Mouse (Mus musculus): ENCODE measurements around the gene Clstn3.
"Not testable (repeated sequence)": the region's sequence is repeated elsewhere in the genome, so short reads cannot be mapped to it uniquely, and the experiment has no call there.

Gene Clstn3

DNA sequence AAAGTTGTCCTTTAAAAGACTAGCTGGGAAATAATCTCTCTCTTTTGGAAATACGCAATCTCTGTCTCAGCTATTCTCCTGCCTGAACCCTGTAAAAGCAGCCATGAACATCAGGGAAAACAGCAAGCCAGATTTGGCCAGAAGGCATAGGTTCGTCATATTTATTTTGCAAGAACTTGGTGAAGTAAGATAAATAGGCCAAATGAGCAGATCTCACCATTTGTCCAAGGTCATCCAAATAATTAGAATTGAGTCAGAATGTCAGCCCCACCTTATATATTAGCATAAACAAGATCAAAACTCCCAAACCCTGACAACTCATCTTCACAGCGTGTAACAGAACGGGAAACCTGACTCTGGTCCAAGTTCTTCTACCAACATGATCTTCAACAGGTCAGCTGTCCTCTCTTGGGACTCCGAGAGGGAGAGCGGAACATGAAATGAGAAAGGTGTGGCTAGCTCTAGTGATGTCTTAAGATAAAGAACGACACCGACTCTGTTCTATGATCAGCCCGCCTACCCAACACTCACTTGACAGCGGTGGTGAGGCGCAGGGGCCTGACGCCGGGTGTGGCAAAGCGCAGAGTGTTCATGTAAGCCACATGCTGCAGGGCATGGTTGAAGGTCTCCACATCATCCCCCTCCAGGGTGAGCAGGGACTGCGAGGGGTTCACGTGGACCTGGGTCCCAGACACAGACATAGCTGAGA lies 15.5 kb downstream of the Clstn3 start:
- in situ Hi-C loops (cut with MboI) = no loop called here

DNA sequence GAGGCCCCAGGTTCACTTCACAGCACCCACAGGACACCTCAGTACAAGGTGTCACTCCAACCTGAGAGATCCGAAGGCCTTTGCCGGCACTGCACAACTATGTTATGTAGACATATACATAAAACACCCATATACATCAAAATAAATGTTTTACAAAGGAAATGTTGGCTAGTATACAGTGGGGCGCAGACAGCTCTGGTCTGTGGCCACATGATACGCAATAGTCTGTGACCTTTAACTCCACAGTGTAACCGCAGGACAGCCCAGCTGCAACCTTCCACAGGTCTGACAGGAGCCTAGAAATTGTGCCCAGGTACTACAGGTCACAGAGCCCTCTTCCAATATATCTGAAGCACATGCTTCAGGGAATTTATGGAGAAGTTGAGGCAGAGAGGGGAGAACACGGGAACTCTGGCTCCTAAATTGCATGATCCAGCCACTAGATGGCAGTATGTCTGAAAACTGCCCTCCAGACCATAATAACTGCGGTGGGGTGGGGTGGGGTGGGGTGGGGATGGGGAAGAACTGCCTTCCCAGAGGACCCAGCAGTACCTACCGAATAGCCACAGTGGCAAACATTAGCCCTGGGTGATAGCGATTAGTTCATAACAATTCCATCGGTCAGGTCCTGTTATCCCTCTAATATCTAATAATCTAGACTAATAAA lies 16.3 kb downstream of the Clstn3 start:
- in situ Hi-C loops (cut with MboI) = no loop called here

DNA sequence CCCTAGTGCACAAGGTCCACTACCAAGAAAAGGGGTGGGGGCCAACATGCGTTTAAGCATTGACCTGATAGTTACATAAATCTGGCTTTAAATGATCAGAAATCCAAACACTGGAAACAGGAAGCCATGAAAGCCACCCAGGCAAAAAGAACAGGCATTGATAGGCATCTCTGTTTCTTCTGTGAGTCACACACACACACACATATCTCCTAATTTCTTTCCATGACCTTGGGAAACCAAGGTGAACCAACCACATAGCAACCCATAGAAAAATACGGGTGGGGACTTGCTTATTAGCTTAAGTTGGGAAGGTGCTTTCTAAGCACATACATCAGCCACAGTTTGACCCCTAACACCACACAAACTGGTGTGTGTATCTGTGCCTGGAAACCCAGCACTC lies 17.2 kb downstream of the Clstn3 start:
- in situ Hi-C loops (cut with MboI) = no loop called here

DNA sequence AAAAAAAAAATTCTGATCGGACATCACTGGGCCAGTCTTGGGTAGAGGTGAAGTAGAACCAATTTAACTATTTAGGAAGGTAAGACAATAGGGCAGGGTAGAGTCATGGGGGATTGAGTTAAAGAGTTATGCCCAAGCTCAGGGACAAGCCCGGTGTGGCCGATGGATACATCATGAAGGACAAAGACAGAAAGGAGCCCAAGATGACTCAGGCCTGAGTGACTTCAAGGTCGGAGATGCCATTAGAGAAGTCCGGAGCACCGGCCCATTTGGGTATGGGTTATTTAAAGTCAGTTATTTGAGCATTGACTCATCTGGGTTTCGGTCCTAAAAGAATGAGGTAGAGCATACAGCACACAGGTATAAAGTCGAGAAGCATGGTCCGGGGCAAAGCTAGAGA lies 18.1 kb downstream of the Clstn3 start:
- in situ Hi-C loops (cut with MboI) = no loop called here

DNA sequence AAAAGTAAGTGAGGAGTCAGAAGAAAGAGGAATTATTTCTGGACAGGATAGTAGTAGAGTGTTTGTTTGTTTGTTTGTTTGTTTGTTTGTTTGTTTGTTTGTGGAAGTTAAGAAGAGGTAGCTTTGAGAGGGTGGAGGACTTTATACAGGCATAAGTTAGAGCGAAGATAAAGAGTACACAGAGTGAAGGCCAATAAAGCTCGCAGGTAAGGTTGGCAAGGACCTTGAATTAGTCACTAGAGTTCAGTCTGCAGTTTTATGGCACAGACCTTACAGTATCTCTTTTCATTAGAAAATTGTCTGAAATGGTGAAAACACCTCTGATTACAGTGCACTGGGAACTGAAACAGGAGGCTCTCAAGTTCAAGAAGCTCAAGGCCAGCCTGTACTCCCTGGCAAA lies 18.6 kb downstream of the Clstn3 start:
- in situ Hi-C loops (cut with MboI) = no loop called here

DNA sequence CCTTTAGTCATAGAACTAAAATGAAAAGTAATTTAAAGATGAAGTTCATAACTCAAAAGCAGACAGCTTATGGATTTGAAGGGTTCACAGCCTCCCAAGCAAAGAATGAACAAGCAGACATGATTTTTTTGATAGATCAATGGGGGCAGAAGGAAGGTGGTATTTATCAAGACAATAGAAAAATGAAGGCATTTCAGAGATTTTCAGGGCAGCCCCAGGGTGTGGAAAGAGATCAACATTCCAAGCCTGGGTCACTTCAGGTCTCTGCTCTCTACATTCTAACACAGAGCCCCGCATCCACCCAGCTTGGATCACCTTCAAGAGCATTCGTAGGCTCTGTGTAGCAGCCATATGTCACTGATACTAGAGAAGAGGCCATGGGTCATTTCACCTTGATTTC lies 21.3 kb downstream of the Clstn3 start:
- in situ Hi-C loops (cut with MboI) = no loop called here

DNA sequence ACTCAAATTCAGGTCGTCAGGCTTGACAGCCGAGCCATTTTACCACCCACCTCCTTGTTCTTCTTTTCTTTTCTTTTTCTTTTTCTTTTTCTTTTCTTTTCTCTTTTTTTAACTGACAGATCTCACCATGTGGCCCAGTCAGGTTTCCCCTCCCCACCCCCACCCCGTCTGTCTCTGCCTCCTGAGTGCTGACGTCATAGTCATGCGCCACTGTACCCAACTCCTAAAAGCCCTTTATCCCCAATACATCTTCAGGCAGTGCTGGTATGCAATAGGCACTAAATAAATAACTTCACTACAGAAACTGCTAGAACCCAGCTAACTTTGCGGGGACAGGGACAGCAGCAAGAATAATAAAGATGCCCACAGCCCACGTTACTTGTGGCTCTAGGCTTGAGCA lies 28.3 kb downstream of the Clstn3 start:
- in situ Hi-C loops (cut with MboI) = no loop called here

DNA sequence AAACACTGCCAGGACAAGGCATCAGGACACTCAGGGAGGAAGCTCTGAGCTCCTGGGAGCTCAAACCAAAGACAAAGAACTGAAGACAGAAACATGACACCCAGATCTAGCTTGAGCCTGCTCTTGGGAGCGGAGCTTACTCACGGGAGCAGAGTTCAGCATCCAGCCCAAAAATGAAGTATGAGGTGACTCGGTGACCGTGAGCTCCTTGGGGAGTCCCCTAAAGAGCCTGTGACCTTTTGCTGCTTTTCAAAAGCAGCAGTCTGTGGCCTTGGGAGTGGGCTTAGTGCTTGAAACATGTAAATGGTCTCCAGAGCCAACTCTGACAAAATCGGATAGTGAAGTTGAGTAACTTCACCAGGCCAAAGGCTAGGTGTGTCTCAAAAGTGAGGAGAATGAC lies 29.4 kb downstream of the Clstn3 start:
- in situ Hi-C loops (cut with MboI) = no loop called here

DNA sequence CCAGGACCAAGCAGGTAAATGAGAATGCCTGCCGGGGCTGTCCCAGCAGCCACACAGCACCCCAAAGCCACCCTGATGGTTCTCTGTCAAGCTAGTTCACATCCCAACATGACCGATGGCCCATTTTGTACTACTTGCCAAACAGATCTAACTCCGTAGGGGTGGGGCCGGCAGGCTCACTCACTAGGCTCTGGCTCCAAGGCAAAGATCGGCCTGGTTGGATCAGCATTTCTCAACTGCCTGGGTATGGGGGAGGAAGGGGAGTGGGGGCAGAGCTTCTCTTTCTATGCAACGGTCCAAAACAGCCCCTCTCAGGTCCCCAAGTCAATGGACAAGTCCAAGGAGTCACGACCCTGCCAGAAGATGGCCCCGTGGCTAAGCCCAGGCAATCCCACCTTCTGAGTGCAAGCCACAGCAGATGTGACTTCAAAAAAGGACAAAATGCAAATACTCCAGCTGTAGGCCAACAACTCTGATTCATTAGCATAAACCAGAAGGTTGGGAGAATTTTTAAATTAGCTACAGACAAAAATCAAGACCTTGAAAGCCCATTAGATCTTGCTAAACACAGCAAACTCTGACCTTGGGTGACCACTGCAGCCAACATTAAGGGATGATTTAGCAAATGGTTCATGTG lies 30.8 kb downstream of the Clstn3 start:
- in situ Hi-C loops (cut with MboI) = no loop called here

DNA sequence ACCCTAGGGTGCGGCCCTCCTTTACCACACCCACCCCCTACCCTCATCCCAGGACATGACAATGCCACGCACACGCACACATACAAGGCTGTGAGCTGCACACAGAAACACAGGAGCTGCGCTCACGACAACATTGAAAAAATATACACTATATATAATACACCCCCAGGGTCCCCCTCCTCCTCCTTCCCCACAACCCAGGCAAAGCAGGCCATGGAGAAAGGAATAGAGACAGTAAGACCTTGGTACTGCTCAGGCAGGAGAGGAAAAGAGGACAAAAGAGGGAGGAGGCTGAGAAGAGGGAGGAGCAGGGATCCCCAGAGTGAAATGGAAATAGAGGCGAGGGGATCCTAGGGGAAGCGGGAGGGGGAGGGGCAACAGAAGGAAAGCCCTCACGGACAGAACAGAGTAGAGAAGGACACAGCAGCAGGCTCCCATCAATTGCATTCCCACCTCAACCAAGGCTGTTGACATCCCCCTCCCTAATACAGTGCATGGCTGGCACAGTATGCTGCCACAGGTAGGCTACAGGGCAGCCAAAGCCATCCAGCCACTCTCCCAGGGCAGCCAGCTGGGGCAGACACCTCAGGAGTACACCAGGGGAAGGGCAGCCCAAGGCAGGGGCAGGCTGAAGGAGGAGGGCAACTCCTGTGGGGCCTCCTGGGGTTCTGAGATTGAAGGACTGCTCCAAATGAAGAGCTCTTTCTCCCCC lies 33.7 kb downstream of the Clstn3 start:
- in situ Hi-C loops (cut with MboI) = no loop called here

DNA sequence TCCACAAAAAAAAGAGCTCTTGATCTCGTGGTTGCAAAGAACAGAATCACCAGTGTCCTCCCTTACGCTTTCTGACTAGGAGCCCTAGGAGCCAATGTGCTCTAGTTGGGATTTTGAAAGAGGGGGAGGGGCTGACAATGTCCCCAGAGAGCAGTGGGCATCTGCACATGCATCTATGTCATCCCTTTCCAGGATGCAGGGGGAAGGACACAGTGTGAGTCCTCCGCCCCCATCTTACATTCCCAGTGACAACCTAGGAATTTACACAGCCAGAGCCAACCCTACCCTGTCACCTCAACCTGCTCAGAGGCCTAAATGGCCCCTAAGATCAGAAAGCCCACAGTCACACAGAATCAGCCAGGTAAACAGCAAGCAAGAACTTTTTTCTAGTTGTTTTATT lies 34.2 kb downstream of the Clstn3 start:
- in situ Hi-C loops (cut with MboI) = no loop called here

DNA sequence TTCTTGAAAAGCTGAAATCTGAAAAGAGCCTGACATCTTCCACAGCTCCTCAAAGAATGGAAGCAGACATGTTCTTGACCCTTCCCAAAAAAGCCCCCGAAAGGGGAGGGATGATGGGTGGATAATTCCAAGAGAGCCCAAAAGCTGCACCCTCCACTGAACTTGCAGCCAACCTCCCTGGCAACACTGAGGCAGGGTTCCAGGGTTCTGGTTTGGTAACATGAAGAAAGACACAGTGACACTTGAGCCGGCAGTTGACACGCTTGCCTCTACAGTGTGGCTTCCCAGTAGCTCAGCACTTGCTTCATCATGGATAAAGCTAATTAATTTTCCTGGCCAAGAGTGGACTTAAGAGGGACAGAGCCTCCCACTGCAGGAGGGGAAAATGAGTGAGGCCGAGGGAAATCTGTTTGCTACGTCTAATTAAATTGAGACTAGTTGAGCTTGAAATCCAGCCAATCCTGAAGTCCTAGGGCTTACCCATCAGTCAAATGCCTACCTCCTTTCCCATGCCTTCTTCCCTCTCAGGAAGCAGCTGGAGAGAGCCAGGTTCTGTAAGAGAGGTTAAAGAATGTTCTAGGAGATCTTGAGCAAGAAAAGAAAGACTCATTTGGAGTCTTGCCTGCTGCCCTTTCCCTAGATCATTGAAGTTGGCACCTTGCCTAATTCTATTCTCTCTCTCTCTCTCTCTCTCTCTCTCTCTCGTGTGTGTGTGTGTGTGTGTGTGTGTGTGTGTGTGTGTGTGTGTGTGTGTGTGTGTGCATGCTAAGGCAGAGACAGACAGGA lies 36.6 kb downstream of the Clstn3 start:
- in situ Hi-C loops (cut with MboI) = no loop called here

DNA sequence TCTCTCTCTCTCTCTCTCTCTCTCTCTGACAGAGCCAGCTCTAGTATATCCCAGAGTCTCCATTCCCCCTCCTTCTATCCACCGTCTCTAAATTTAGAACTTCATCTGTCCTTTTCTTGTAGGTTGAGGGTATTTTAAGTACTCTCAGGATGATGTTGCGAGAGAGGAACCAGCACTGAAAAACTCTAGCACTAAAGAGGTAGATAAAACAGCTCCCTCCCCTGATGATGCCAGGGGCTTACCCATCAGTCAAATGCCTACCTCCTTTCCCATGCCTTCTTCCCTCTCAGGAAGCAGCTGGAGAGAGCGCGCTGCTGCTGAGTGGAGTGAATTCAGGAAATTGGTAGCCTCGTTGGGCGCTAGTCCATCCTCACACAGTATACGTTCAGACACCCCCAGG lies 37.3 kb downstream of the Clstn3 start:
- in situ Hi-C loops (cut with MboI) = no loop called here

DNA sequence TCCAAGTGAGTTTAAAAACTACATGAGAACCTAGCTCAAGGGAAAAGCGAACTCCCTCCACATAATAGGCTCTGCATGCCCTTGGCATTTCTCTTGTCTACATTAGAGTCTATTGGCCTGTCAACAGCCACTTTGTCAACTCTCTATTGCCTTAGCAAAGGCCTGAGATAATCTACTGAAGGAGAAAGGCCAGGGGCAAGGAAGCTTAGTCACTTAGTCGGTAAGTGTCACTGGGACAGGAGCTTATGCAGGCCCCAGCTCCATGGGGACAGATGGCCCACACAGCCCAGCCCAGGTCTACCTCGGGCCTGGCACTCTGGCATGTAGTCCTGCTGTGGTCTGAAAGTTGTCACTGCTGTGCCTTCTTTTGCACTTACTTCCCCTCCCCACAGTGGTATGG lies 38.0 kb downstream of the Clstn3 start:
- in situ Hi-C loops (cut with MboI) = no loop called here

DNA sequence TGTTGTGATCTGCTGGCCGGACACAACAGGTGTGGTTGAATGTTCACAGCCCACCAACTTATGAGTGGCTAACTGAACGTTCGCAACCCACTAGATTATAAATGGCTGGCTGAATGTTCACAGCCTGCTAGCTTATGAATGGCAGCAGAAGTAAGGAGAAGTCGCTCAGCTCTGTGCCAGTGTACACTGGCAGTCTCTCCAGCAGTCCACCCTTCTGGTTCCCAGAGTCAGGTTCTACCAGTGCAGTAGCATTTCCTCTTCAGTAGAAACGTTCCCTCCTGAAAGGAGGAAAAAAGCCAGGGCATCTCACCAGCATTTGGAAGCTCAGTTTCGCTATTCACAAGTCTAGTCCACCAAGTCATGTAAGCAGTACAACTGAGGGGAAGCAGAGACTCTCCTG lies 39.1 kb downstream of the Clstn3 start:
- in situ Hi-C loops (cut with MboI) = no loop called here

DNA sequence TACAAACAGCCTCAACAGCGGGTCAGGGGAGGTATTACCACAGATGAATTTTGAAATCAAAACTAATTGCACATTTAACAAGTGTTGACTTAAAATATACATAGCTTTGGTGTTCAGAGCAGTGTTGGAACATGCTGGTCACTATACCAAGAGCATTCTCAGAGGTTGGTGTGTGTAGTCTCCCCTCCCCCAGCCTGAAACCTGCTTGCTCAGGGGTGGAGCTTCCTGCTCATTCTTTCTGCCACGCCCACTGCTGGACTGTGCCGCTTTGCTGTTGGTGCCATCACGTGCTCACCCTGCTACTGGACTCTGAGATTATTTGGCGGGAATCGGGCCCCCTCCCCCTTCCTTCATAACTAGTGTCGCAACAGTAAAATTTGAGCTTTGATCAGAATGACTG lies 39.6 kb downstream of the Clstn3 start:
- in situ Hi-C loops (cut with MboI) = not testable (repeated sequence)

DNA sequence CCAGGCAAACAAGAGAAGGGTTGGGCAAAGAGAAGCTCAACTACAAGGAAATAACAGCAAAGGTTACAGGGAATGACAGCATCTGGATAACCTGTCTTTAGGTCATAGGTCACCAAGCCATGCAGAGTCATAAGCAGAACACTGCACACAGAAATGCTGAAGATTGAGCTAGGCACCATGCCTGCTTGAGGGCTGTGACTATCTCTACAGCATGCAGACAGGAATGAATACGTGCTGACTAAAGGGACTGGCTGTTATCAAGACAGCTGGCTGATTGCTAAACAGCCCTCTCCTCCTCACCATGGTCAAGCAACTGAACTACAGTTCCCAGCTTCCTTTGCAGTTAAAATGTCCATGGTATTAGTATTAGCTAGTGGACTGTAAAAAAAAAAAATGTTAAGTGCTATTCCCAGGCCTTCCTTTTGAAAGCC lies 40.5 kb downstream of the Clstn3 start:
- in situ Hi-C loops (cut with MboI) = no loop called here

DNA sequence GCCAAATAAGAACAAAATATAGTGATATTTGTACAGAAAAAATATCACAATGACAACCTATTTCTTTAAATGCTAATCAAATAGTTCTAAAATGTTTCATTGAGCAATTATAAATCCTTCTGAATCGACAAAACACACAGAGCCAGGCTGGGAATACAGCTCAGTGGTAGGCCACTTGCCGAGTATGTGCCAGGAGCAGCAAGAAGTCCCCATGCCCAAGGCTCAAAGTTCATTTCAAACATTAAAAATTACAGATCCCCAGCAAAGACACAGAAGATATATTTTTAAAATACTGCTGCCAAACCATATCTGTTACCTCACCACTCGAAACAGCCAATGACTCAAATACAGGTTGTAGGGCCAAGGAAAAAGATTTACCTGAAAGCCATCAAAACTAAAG lies 45.9 kb downstream of the Clstn3 start:
- in situ Hi-C loops (cut with MboI) = no loop called here

DNA sequence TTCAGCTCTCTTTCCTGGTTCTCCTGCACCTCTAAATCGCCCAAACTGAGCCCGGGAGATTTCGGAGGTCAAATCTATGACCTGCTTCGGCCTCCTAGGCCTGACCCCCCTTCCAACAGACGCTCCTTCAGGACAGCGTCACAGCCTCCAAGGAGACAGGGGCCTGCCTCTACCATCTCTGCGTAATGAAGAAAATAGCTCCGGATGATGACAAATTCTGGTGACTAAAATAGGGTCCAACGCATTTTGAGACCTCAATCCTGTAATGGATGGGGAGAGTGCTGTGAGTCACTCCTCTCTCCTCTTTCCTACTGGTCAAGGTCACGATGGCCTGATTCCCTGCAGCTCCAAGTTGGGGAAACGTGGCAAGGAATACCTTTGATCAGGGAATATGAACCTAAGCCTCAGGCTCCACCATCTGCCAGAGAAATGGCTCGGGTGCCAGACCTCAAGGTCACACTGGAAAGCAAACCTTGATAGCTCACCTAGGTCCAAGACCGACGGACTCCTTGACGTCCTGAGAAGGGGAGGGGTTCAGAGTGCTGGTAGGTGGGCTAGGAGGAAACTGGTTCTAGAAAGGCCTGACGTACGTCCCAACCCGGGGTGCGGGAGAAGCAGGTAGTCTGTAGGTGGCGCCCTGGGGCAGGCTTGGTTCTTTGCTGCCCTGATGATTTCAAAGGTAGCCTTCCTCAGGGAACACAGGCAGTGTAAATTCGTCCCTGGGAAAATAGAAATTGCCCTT lies 49.1 kb downstream of the Clstn3 start:
- in situ Hi-C loops (cut with MboI) = no loop called here

DNA sequence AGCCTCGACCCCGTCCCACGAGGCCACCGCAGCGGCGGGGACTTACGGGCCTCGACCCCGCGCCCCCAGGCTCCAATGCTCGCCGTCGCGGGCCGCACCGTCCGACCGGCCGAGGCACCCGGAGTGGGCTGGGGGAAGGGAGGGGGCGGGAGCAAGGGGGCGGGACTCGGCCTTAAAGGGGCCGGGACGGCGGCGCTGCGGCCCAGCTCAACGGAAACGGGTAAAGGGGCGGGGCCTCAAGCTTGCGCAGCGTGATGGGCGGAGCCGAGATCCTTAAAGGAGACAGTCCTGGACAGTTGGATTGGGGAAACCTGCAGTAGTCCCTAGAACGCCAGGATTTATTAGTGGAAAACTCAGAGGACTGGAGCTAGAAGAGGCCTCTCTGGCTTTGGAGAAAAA lies 49.7 kb downstream of the Clstn3 start, which contains the start of gene Pex5:
TSS of gene Pex5 (minus strand) at position 141 of the 399 bp plus-strand sequence.
- in situ Hi-C loops (cut with MboI) = no loop called here
